Mouse (Mus musculus): ENCODE data around the gene Cltb. TPM values are rescaled to one million over a fixed set of nuclear protein-coding genes. Genes with fewer than 3 reads are reported as not detected.

Cltb gene
- total RNA-seq (2012; rRNA removed): 17.9 and 18.9 TPM in 2 replicates
- total RNA-seq (2014; rRNA removed): 9.2 and 10.2 TPM in 2 replicates
- 19.5 and 27.2 TPM in 2 replicates for polyA plus RNA-seq (2012; ENCODE audit: insufficient read length, low read depth)

DNA sequence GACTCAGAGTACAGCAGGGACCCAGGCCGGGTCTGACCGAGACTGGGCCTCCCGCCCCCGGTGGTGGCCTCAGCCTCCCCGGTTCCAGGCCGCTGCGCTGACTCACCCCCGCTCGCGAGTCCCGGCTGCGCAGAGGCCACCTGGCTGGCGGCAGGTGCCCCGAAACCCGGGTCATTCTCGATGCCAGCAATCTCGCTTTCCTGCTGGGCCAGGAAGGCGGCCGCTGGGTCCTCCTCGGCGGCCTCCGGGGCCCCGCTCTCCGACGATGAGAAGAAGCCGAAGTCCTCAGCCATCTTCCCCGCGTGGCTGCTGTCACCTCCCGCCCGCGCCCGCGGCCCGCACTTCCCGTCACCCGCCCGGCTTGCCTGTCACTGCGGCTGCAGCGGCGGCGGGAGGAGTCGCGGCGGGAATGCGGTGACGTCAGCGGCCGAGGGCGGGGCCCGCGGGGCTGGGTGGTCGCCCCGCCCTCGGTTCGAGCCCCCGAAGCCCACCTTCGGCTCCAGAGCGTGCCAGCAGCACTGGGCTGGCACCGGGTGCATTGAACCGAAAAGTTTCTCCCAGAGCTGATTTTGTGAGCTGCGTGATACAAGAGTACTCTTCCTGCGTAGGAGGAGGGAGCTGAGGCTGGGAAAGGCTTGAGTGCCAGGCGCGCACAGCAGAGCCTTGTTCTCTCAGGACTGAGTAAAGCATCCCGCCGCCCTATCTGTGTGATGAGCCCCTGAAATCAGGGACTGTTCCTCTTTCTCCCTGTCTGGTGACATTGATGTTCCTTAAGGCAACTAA lies at the start of gene Cltb:
TSS of gene Cltb (minus strand) at position 373 of the 783 bp plus-strand sequence.
- DNase-seq (ENCODE audit: extremely low read depth): no peak
- H3K27ac ChIP-seq (ENCODE audit: insufficient read depth, low read depth): no peak within 1 kb of the TSS

DNA sequence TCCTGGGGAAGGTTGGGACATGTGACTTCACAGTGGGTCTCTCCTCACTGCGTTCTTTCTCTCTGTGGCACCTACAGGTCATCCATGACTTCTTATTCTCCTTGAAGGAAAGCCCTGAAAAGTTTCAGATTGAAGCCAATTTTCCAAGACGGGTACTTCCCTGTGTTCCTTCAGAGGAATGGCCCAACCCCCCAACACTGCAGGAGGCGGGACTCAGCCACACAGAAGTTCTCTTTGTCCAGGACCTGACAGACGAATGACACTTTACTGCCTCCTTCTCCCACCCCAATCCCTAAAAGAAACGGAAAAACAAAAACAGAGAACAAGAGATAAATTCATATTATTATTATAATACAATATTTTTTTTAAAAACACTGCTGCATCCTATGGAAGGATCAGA lies 49.7 kb upstream of the Cltb start:
- Histone ChIP-seq H3K36me3 (replicated peaks in 1 of 2; ENCODE audit: control insufficient read depth in 1 of 2, insufficient read depth in 1 of 2, low read length in 1 of 2) (peaks cover 65 to 90% of the 10 kb centered on the region in 2 experiments), H3K79me2 (replicated peaks; ENCODE audit: control insufficient read depth, extremely low read depth, insufficient read depth, poor library complexity, severe bottlenecking) (no peaks in the 10 kb centered on the region), H3K9ac (ENCODE audit: insufficient read depth, low read depth) (no peak overlapping the region), H3K9me3 (replicated peaks; ENCODE audit: low read length) (no peaks in the 10 kb centered on the region), H3K27ac (ENCODE audit: insufficient read depth, low read depth) (no peak overlapping the region), H3K27me3 (replicated peaks) (no peaks in the 10 kb centered on the region), H3K4me1 (ENCODE audit: control insufficient read depth in 1 of 2, insufficient read depth in 2 of 2) (no peaks in the 10 kb centered on the region), H3K4me2 (ENCODE audit: insufficient read depth, low read depth, poor library complexity, severe bottlenecking) (no peak overlapping the region), H3K4me3 (replicated peaks in 1 of 3; ENCODE audit: low read depth in 2 of 3, low read length in 2 of 3, poor library complexity in 1 of 3) (no peak overlapping the region)
- no peak for DNase-seq (ENCODE audit: extremely low read depth)
- dilution Hi-C loops (cut with MboI; ENCODE audit: extremely low pct_ligation_motif_present, extremely low pct_unique_long_range_greater_than_20kb, low sequenced_read_pairs) (no loop called here), in situ Hi-C loops (cut with MboI; ENCODE audit: low pct_ligation_motif_present, low pct_unique_long_range_greater_than_20kb, low sequenced_read_pairs) (no loop called here)
- no peak for TF ChIP-seq NELFE (IDR thresholded peaks at IDR 0.05; ENCODE audit: low read depth, low read length)
- TF ChIP-seq TCF12 (IDR thresholded peaks at IDR 0.05; ENCODE audit: low read depth, low read length): no peak

More for the DNA sequence above, at the start of gene Cltb:
- Histone ChIP-seq H3K9me3 (replicated peaks; ENCODE audit: low read length) (no peaks in the 10 kb centered on the region), H3K4me2 (ENCODE audit: insufficient read depth, low read depth, poor library complexity, severe bottlenecking) (peak within 1 kb of the TSS; percentile 48), H3K79me2 (replicated peaks; ENCODE audit: control insufficient read depth, extremely low read depth, insufficient read depth, poor library complexity, severe bottlenecking) (no peaks in the 10 kb centered on the region), H3K36me3 (replicated peaks in 1 of 2; ENCODE audit: control insufficient read depth in 1 of 2, insufficient read depth in 1 of 2, low read length in 1 of 2) (peaks cover 0 to 3% of the 10 kb centered on the region in 2 experiments), H3K9ac (ENCODE audit: insufficient read depth, low read depth) (peak within 1 kb of the TSS; percentile 42), H3K27me3 (replicated peaks) (no peaks in the 10 kb centered on the region), H3K4me1 (ENCODE audit: control insufficient read depth in 1 of 2, insufficient read depth in 2 of 2) (peaks cover under 1 to 10% of the 10 kb centered on the region in 2 experiments; a peak in 2 of 4 replicates), H3K4me3 (replicated peaks in 1 of 3; ENCODE audit: low read depth in 2 of 3, low read length in 2 of 3, poor library complexity in 1 of 3) (peak within 1 kb of the TSS; percentile 61 to 74 (median 65))
- dilution Hi-C loops (cut with MboI; ENCODE audit: extremely low pct_ligation_motif_present, extremely low pct_unique_long_range_greater_than_20kb, low sequenced_read_pairs) (no loop called here), in situ Hi-C loops (cut with MboI; ENCODE audit: low pct_ligation_motif_present, low pct_unique_long_range_greater_than_20kb, low sequenced_read_pairs) (no loop called here)
- TF ChIP-seq MYC (IDR thresholded peaks at IDR 0.05; ENCODE audit: low read depth, low read length): no peak
- TF ChIP-seq IRF4 (IDR thresholded peaks at IDR 0.05; ENCODE audit: low read depth, low read length): 0 out of 2 replicates have a peak, but pooled peaks have one; percentile 7
- no peak for TF ChIP-seq TBP (conservative IDR thresholded peaks at IDR 0.05; ENCODE audit: low read depth, low read length)
- TF ChIP-seq UBTF (IDR thresholded peaks at IDR 0.05; ENCODE audit: low read depth, low read length): peak; percentile 91
- no peak for TF ChIP-seq E2F4 (IDR thresholded peaks at IDR 0.05; ENCODE audit: insufficient replicate concordance, low read depth, low read length)
- TF ChIP-seq ELF1 (IDR thresholded peaks at IDR 0.05; ENCODE audit: low read depth, low read length): peak; percentile 51; the same call in 1 of the 2 replicates
- peak; percentile 13; the same call in 1 of the 2 replicates for TF ChIP-seq MEF2A (IDR thresholded peaks at IDR 0.05; ENCODE audit: borderline replicate concordance, low read depth, low read length)
- peak; percentile 69; the same call in 1 of the 2 replicates for TF ChIP-seq MXI1 (IDR thresholded peaks at IDR 0.05; ENCODE audit: low read depth, low read length)
- peak; percentile 72 for TF ChIP-seq ZMIZ1 (IDR thresholded peaks at IDR 0.05; ENCODE audit: low read depth, low read length)
- no peak for TF ChIP-seq RAD21 (IDR thresholded peaks at IDR 0.05; ENCODE audit: low read depth, low read length)
- no peak for TF ChIP-seq USF1 (IDR thresholded peaks at IDR 0.05; ENCODE audit: low read depth, low read length)
- peak; percentile 49; the same call in 1 of the 2 replicates for TF ChIP-seq NELFE (IDR thresholded peaks at IDR 0.05; ENCODE audit: low read depth, low read length)
- TF ChIP-seq MAFK (IDR thresholded peaks at IDR 0.05; ENCODE audit: insufficient replicate concordance, low read length): no peak
- TF ChIP-seq CHD1 (IDR thresholded peaks at IDR 0.05; ENCODE audit: low read depth, low read length): no peak
- peak; percentile 44 for TF ChIP-seq BHLHE40 (IDR thresholded peaks at IDR 0.05; ENCODE audit: low read depth, low read length)
- TF ChIP-seq USF2 (conservative IDR thresholded peaks at IDR 0.05; ENCODE audit: low read depth, low read length): no peak
- TF ChIP-seq CHD2 (IDR thresholded peaks at IDR 0.05; ENCODE audit: low read length): no peak
- no peak for TF ChIP-seq POLR2AphosphoS2 (IDR thresholded peaks at IDR 0.05; ENCODE audit: low read depth, low read length)
- TF ChIP-seq HCFC1 (IDR thresholded peaks at IDR 0.05; ENCODE audit: low read depth, low read length): no peak
- 0 out of 2 replicates have a peak, but pooled peaks have one; percentile 31 for TF ChIP-seq MAZ (IDR thresholded peaks at IDR 0.05; ENCODE audit: low read depth, low read length)
- TF ChIP-seq ZNF384 (IDR thresholded peaks at IDR 0.05; ENCODE audit: low read depth, low read length): no peak
- TF ChIP-seq POLR2A (IDR thresholded peaks at IDR 0.05; ENCODE audit: low read depth, low read length): peak; percentile 50; the same call in 1 of the 2 replicates
- peak; percentile 55; the same call in 1 of the 2 replicates for TF ChIP-seq MAX (IDR thresholded peaks at IDR 0.05; ENCODE audit: low read length)
- TF ChIP-seq SIN3A (IDR thresholded peaks at IDR 0.05; ENCODE audit: low read length): peak; percentile 49

Measured in CH12.LX (cell line).